Mouse (Mus musculus) gastrocnemius, postnatal 36 days (tissue): ENCODE measurements at regions not wholly inside any gene's neighbourhood (a gene's known extent, or its start where the extent isn't known, plus 50 kb on each side); places are given as distances from the start of the nearest gene placed in this dataset.

Experiments
- DNase-seq, 2 experiments: peaks; one replicate each; pipeline ENCODE4 v3.0.0; 2022
- intact Hi-C: fragments of 180-260 bp; cut with DNase I; formaldehyde crosslinking; loops from one replicate; pipeline ENCODE4 v1.15.1; 2025

GRCm38 (mm10) chr9:24833766-24834165, 59.7 kb upstream of the Tbx20 start:
- intact Hi-C loops: no loop called here
- DNase-seq: no peak

GRCm38 (mm10) chr9:24848210-24848609, 74.1 kb upstream of the Tbx20 start:
- intact Hi-C loops: no loop called here
- no peak for DNase-seq

- no peak for DNase-seq
- intact Hi-C loops: no loop called here
Measured at GRCm38 (mm10) chr9:24859459-24859858, 85.4 kb upstream of the Tbx20 start.

- intact Hi-C loops: no loop called here
- no peak for DNase-seq
Measured at GRCm38 (mm10) chr9:24866390-24867173, 92.5 kb upstream of the Tbx20 start.

- intact Hi-C loops: no loop called here
- no peak for DNase-seq
Measured at GRCm38 (mm10) chr9:24868746-24869145, 94.6 kb upstream of the Tbx20 start.

- no peak for DNase-seq
- intact Hi-C loops: no loop called here
Measured at GRCm38 (mm10) chr9:24874434-24875143, 100.5 kb upstream of the Tbx20 start.

GRCm38 (mm10) chr9:24878384-24879174, 104.5 kb upstream of the Tbx20 start:
- intact Hi-C loops: no loop called here
- DNase-seq: no peak

- DNase-seq: no peak
- intact Hi-C loops: no loop called here
Measured at GRCm38 (mm10) chr9:24879662-24880061, 105.6 kb upstream of the Tbx20 start.

- no peak for DNase-seq
- intact Hi-C loops: no loop called here
Measured at GRCm38 (mm10) chr9:24884011-24884410, 109.9 kb upstream of the Tbx20 start.

- intact Hi-C loops: no loop called here
- no peak for DNase-seq
Measured at GRCm38 (mm10) chr9:24888282-24888681, 114.2 kb upstream of the Tbx20 start.

GRCm38 (mm10) chr9:24896498-24897261, 122.6 kb upstream of the Tbx20 start:
- no peak for DNase-seq
- intact Hi-C loops: no loop called here

- no peak for DNase-seq
- intact Hi-C loops: no loop called here
Measured at GRCm38 (mm10) chr9:24899206-24899928, 125.3 kb upstream of the Tbx20 start.

GRCm38 (mm10) chr9:24903706-24904105, 129.6 kb upstream of the Tbx20 start:
- no peak for DNase-seq
- intact Hi-C loops: no loop called here

- intact Hi-C loops: no loop called here
- no peak for DNase-seq
Measured at GRCm38 (mm10) chr9:24909086-24909979, 135.2 kb upstream of the Tbx20 start.

- intact Hi-C loops: no loop called here
Measured at GRCm38 (mm10) chr9:24910738-24911137, 136.6 kb upstream of the Tbx20 start.

GRCm38 (mm10) chr9:24920031-24920445, 145.9 kb upstream of the Tbx20 start:
- no peak for DNase-seq
- intact Hi-C loops: no loop called here

More at GRCm38 (mm10) chr9:24910738-24911137, 136.6 kb upstream of the Tbx20 start:
- DNase-seq: no peak

GRCm38 (mm10) chr9:24922051-24922860, 148.2 kb upstream of the Tbx20 start:
- no peak for DNase-seq
- intact Hi-C loops: no loop called here

- DNase-seq: no peak
- intact Hi-C loops: no loop called here
Measured at GRCm38 (mm10) chr9:24923514-24923913, 149.4 kb upstream of the Tbx20 start.
